Mouse (Mus musculus) heart, postnatal 14 days (tissue): ENCODE data around the gene Ddx39b. TPM values are rescaled to one million over a fixed set of nuclear protein-coding genes. Genes with fewer than 3 reads are reported as not detected.

ENCODE experiments used
- DNase-seq, 2 experiments: peaks; one replicate each; pipeline ENCODE4 v3.0.0; 2021 to 2022
- intact Hi-C: fragments of 180-260 bp; cut with DNase I; formaldehyde crosslinking; loops from one replicate; pipeline ENCODE4 v1.15.1; 2025
- total RNA-seq, 2 experiments: library from RNA; stranded (reverse); gene quantifications; 2 replicates each; pipeline ENCODE4 v1.2.3; 2021

The Ddx39b gene
- total RNA-seq, 2 experiments from 2014 or later = 107 to 118 TPM

GRCm38 (mm10) chr17:35255301-35255700 lies 13.8 kb downstream of the Ddx39b start:
- intact Hi-C loops = loop anchor here (5.0 kb wide), 1 partner anchor 47 kb away; no protein-coding TSS in a partner anchor
- DNase-seq = no peak

GRCm38 (mm10) chr17:35255704-35256103 lies 14.2 kb downstream of the Ddx39b start:
- intact Hi-C loops = loop anchor here (5.0 kb wide), 1 partner anchor 47 kb away; no protein-coding TSS in a partner anchor
- DNase-seq = no peak

GRCm38 (mm10) chr17:35257378-35257777 lies 15.8 kb downstream of the Ddx39b start:
- intact Hi-C loops = loop anchor here (5.0 kb wide), 1 partner anchor 45 kb away; no protein-coding TSS in a partner anchor

GRCm38 (mm10) chr17:35257824-35258491 lies 16.4 kb downstream of the Ddx39b start:
- DNase-seq = peak; percentile 94 to 96
- intact Hi-C loops = loop anchor here (1.0 to 5.0 kb wide), 2 partner anchors 16 to 44 kb away; no protein-coding TSS in a partner anchor

More at GRCm38 (mm10) chr17:35257378-35257777, 15.8 kb downstream of the Ddx39b start:
- no peak for DNase-seq

GRCm38 (mm10) chr17:35258492-35259478 lies 17.2 kb downstream of the Ddx39b start:
- intact Hi-C loops = loop anchor here (1.0 to 5.0 kb wide), 2 partner anchors 16 to 44 kb away; no protein-coding TSS in a partner anchor

GRCm38 (mm10) chr17:35259621-35260020 lies 18.1 kb downstream of the Ddx39b start:
- no peak for DNase-seq
- intact Hi-C loops = loop anchor here (5.0 kb wide), 1 partner anchor 43 kb away; no protein-coding TSS in a partner anchor

More at GRCm38 (mm10) chr17:35258492-35259478, 17.2 kb downstream of the Ddx39b start:
- peak; percentile 48 to 50 for DNase-seq

GRCm38 (mm10) chr17:35261651-35262050 lies 20.1 kb downstream of the Ddx39b start:
- intact Hi-C loops = no loop called here
- no peak for DNase-seq

GRCm38 (mm10) chr17:35262664-35263522 lies 21.3 kb downstream of the Ddx39b start, which contains the start of gene H2-D1:
Gene H2-D1 (plus strand): TSS chr17:35262730.
- intact Hi-C loops = no loop called here
- DNase-seq = peak; percentile 98 to 100

GRCm38 (mm10) chr17:35263523-35263883 lies 22.0 kb downstream of the Ddx39b start:
- intact Hi-C loops = no loop called here
- peak in 1 of 2 experiments; percentile 35 for DNase-seq

GRCm38 (mm10) chr17:35267399-35268086 lies 26.0 kb downstream of the Ddx39b start:
- intact Hi-C loops = no loop called here
- no peak for DNase-seq

- intact Hi-C loops = no loop called here
These were observed 28.3 kb downstream of the Ddx39b start for GRCm38 (mm10) chr17:35269653-35270347.

GRCm38 (mm10) chr17:35272249-35272648 lies 30.7 kb downstream of the Ddx39b start:
- DNase-seq = no peak
- intact Hi-C loops = no loop called here

More at GRCm38 (mm10) chr17:35269653-35270347, 28.3 kb downstream of the Ddx39b start:
- peak; percentile 43 to 69 for DNase-seq

- intact Hi-C loops = loop anchor here (1.0 kb wide), 1 partner anchor 16 kb away; no protein-coding TSS in a partner anchor
- DNase-seq = peak; percentile 89 to 94
These were observed 33.2 kb downstream of the Ddx39b start for GRCm38 (mm10) chr17:35274770-35275169.

- intact Hi-C loops = no loop called here
These were observed 34.8 kb downstream of the Ddx39b start for GRCm38 (mm10) chr17:35276304-35276864.

GRCm38 (mm10) chr17:35278049-35278448 lies 36.5 kb downstream of the Ddx39b start:
- no peak for DNase-seq
- intact Hi-C loops = no loop called here

More at GRCm38 (mm10) chr17:35276304-35276864, 34.8 kb downstream of the Ddx39b start:
- no peak for DNase-seq

- no peak for DNase-seq
- intact Hi-C loops = no loop called here
These were observed 37.6 kb downstream of the Ddx39b start for GRCm38 (mm10) chr17:35278957-35279688.

GRCm38 (mm10) chr17:35280276-35280675 lies 38.7 kb downstream of the Ddx39b start:
- intact Hi-C loops = no loop called here
- DNase-seq = no peak
